Mouse (Mus musculus) adrenal gland, adult 8-10 months (tissue): Measurements from ENCODE around the gene Zcchc3. TPM values are rescaled to one million over a fixed set of nuclear protein-coding genes. Genes with fewer than 3 reads are reported as not detected.
"Not testable (repeated sequence)": the region's sequence is repeated elsewhere in the genome, so short reads cannot be mapped to it uniquely, and the experiment has no call there.

ENCODE experiments used
- DNase-seq: peaks from one replicate; pipeline ENCODE4 v3.0.0; 2022
- total RNA-seq, 4 experiments: library from RNA; stranded (reverse); gene quantifications; 2 replicates each; pipeline ENCODE4 v1.2.4; 2022

The Zcchc3 gene
- 10 to 100 TPM in 1 of 4 experiments, 1 to 10 TPM in 3; 7.9 to 11.2 (median 9.2) TPM for total RNA-seq

- peak; percentile 83 for DNase-seq
Observed at GRCm38 (mm10) chr2:152414591-152415165, at the start of gene Zcchc3. Gene Zcchc3 (minus strand): TSS chr2:152415027.

GRCm38 (mm10) chr2:152459241-152459640, 44.4 kb upstream of the Zcchc3 start:
- DNase-seq = no peak

GRCm38 (mm10) chr2:152452101-152452781, 37.4 kb upstream of the Zcchc3 start:
- DNase-seq = no peak

- DNase-seq = no peak
Observed at GRCm38 (mm10) chr2:152450241-152450640, 35.4 kb upstream of the Zcchc3 start.

- DNase-seq = no peak
Observed at GRCm38 (mm10) chr2:152447461-152447860, 32.6 kb upstream of the Zcchc3 start.

- DNase-seq = no peak
Observed at GRCm38 (mm10) chr2:152446642-152447041, 31.8 kb upstream of the Zcchc3 start.

- no peak for DNase-seq
Observed at GRCm38 (mm10) chr2:152443281-152443680, 28.5 kb upstream of the Zcchc3 start.

GRCm38 (mm10) chr2:152442322-152442721, 27.5 kb upstream of the Zcchc3 start:
- no peak for DNase-seq

GRCm38 (mm10) chr2:152439833-152440232, 25.0 kb upstream of the Zcchc3 start:
- DNase-seq = no peak

- DNase-seq = no peak
Observed at GRCm38 (mm10) chr2:152438963-152439362, 24.1 kb upstream of the Zcchc3 start.

- DNase-seq = peak; percentile 80
Observed at GRCm38 (mm10) chr2:152436983-152437860, 22.4 kb upstream of the Zcchc3 start.

GRCm38 (mm10) chr2:152436405-152436901, 21.6 kb upstream of the Zcchc3 start:
- DNase-seq = no peak

GRCm38 (mm10) chr2:152428481-152428880, 13.7 kb upstream of the Zcchc3 start:
- DNase-seq = not testable (repeated sequence)

GRCm38 (mm10) chr2:152427493-152427892, 12.7 kb upstream of the Zcchc3 start:
- no peak for DNase-seq

- no peak for DNase-seq
Observed at GRCm38 (mm10) chr2:152415786-152416185, 959 bp upstream of the Zcchc3 start.

GRCm38 (mm10) chr2:152415287-152415686, 460 bp upstream of the Zcchc3 start, which contains the start of gene 6820408C15Rik:
Gene 6820408C15Rik (plus strand): TSS chr2:152415587.
- DNase-seq = no peak

GRCm38 (mm10) chr2:152413765-152414584, 852 bp downstream of the Zcchc3 start:
- DNase-seq = no peak

- no peak for DNase-seq
Observed at GRCm38 (mm10) chr2:152413158-152413764, 1.6 kb downstream of the Zcchc3 start.

GRCm38 (mm10) chr2:152412526-152413157, 2.2 kb downstream of the Zcchc3 start:
- no peak for DNase-seq

- DNase-seq = no peak
Observed at GRCm38 (mm10) chr2:152411471-152411870, 3.4 kb downstream of the Zcchc3 start.

- DNase-seq = no peak
Observed at GRCm38 (mm10) chr2:152410971-152411371, 3.9 kb downstream of the Zcchc3 start.
